Mouse (Mus musculus): ENCODE results near the gene H2al1i. TPM values are rescaled to one million over a fixed set of nuclear protein-coding genes. Genes with fewer than 3 reads are reported as not detected.
"Not testable (repeated sequence)": the region's sequence is repeated elsewhere in the genome, so short reads cannot be mapped to it uniquely, and the experiment has no call there.

The H2al1i gene
- not detected in 2 replicates for polyA plus RNA-seq (2014; fragmentation: Nextera tagmentation; extraction: Ambion mirVana)

DNA sequence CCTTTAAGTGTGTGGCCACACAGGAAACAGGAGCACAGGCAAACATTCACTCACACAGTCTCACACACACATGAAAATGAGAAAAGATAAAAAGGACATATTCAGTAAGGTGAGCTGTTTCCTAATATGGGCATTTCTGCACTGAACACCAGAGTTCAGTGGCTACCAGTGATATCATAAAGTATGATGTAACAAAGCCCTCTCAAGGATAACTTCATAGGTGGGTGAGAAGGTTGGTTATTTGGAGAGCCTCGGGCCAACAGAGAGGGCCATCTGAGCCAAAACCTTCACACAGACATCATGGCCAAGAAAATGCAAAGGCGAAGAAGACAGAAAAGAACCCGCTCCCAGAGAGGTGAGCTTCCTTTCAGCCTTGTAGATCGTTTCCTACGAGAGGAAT, at the start of gene H2al1i:
H2al1i (plus strand) TSS at position 301 of the 400 bp plus-strand sequence.
- H3K27ac ChIP-seq (ENCODE audit: low read depth, low read length); H3K9me3 ChIP-seq (replicated peaks; ENCODE audit: control insufficient read depth, low read length); ATAC-seq; H3K4me1 ChIP-seq (ENCODE audit: control insufficient read depth, insufficient read depth, low read length); H3K4me3 ChIP-seq (ENCODE audit: low read depth, low read length); DNase-seq (ENCODE audit: low spot score); H3K9ac ChIP-seq (ENCODE audit: low read length); H3K36me3 ChIP-seq (ENCODE audit: control insufficient read depth, insufficient read depth, low read length); H3K4me2 ChIP-seq (ENCODE audit: low read length); H3K27me3 ChIP-seq (replicated peaks; ENCODE audit: control insufficient read depth, insufficient read depth, low read length): not testable (repeated sequence)
- WGBS = no CpG with 5 or more reads among the region's 5 CpGs

DNA sequence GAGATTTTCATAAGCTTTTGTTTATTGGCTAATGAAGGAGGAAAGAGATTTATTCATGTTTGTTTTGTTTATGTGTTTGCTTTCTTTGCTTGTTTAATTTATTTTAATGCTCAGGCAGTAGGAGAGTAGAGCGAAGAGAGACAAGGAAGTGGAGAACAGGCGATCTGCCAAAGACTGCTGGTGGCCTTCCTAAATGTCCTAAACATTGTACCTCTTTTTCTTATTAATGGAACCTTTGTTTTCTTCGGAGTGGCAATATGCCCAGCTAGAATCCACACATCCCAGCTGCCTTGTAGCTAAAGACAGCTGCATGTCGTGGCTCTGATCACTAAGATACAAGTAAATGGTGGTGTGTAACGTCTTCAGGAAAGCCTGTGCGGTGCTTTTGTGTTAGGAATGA, 47.4 kb upstream of the H2al1i start:
- WGBS = 76% methylated on average over 6 of the region's 6 CpGs

DNA sequence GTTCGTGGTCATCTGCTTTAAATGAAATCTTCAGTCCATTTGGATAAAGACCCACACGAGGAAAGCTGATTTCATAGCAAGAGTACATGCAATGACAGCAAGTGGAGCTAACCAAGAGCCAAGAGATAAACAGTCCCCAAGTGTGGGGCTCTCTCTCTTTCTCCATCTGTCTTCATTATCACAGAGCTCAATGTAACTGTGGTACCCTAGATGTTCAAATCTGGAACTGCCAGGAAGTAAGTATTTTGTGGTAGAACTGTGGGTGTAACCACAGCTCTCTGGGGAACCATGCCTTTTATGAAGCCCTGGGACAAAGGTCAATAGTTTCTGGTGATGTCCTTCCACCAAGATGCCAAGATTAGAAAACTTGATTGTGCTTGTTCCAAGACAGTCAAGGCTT, 43.7 kb upstream of the H2al1i start:
- no peak overlapping the region for H3K27ac ChIP-seq (ENCODE audit: low read depth, low read length)
- WGBS = 75% methylated on average over 2 of the region's 2 CpGs
- H3K36me3 ChIP-seq (ENCODE audit: control insufficient read depth, insufficient read depth, low read length) = no peaks in the 10 kb centered on the region
- H3K4me1 ChIP-seq (ENCODE audit: control insufficient read depth, insufficient read depth, low read length) = no peaks in the 10 kb centered on the region
- H3K9me3 ChIP-seq (replicated peaks; ENCODE audit: control insufficient read depth, low read length) = no peaks in the 10 kb centered on the region
- H3K9ac ChIP-seq (ENCODE audit: low read length) = no peak overlapping the region
- H3K4me2 ChIP-seq (ENCODE audit: low read length) = no peak overlapping the region
- no peaks in the 10 kb centered on the region for H3K27me3 ChIP-seq (replicated peaks; ENCODE audit: control insufficient read depth, insufficient read depth, low read length)
- H3K4me3 ChIP-seq (ENCODE audit: low read depth, low read length) = no peak overlapping the region
- no peak for ATAC-seq
- DNase-seq (ENCODE audit: low spot score) = no peak

More for the DNA sequence above, 47.4 kb upstream of the H2al1i start:
- Histone ChIP-seq H3K27me3 (replicated peaks; ENCODE audit: control insufficient read depth, insufficient read depth, low read length) (no peaks in the 10 kb centered on the region), H3K4me1 (ENCODE audit: control insufficient read depth, insufficient read depth, low read length) (no peaks in the 10 kb centered on the region), H3K4me3 (ENCODE audit: low read depth, low read length) (no peak overlapping the region), H3K4me2 (ENCODE audit: low read length) (no peak overlapping the region), H3K9me3 (replicated peaks; ENCODE audit: control insufficient read depth, low read length) (no peaks in the 10 kb centered on the region), H3K9ac (ENCODE audit: low read length) (no peak overlapping the region), H3K27ac (ENCODE audit: low read depth, low read length) (no peak overlapping the region), H3K36me3 (ENCODE audit: control insufficient read depth, insufficient read depth, low read length) (no peaks in the 10 kb centered on the region)
- no peak for ATAC-seq
- DNase-seq (ENCODE audit: low spot score) = no peak

DNA sequence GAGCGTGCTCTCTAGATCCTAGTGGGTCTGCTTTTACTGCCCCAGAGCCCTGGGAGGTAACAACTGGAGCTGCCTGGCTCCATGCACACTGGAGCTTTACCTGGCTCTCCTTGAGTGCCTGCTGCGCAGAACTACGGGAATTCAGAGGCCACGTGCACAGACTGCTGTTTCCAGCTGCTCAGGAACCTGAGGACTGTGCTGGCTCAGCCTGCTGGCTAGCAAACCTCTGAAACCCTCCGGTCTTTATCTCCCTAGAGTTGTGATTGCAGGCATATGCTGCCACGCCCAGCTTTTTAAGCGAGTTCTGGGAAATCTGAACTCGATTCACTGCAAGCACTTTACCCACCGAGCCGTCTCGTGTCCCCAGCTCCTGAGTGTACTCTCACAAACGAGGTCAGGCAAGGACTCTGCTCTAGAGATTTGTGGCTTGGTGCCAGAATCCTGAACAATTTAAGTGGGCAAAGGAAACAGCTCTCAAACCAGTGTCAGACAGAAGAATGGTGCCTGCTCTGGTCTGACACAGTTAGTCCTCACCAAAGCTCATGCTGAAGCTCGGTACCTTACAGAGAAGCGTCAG, 36.1 kb upstream of the H2al1i start:
- DNase-seq (ENCODE audit: low spot score) (no peak), ATAC-seq (no peak)
- H3K9ac ChIP-seq (ENCODE audit: low read length) = no peak overlapping the region
- H3K4me2 ChIP-seq (ENCODE audit: low read length) = no peak overlapping the region
- WGBS = 72% methylated on average over 14 of the region's 14 CpGs
- H3K4me1 ChIP-seq (ENCODE audit: control insufficient read depth, insufficient read depth, low read length) = no peaks in the 10 kb centered on the region
- H3K27me3 ChIP-seq (replicated peaks; ENCODE audit: control insufficient read depth, insufficient read depth, low read length) = no peaks in the 10 kb centered on the region
- no peak overlapping the region for H3K27ac ChIP-seq (ENCODE audit: low read depth, low read length)
- no peak overlapping the region for H3K4me3 ChIP-seq (ENCODE audit: low read depth, low read length)
- H3K9me3 ChIP-seq (replicated peaks; ENCODE audit: control insufficient read depth, low read length) = no peaks in the 10 kb centered on the region
- H3K36me3 ChIP-seq (ENCODE audit: control insufficient read depth, insufficient read depth, low read length) = no peaks in the 10 kb centered on the region

DNA sequence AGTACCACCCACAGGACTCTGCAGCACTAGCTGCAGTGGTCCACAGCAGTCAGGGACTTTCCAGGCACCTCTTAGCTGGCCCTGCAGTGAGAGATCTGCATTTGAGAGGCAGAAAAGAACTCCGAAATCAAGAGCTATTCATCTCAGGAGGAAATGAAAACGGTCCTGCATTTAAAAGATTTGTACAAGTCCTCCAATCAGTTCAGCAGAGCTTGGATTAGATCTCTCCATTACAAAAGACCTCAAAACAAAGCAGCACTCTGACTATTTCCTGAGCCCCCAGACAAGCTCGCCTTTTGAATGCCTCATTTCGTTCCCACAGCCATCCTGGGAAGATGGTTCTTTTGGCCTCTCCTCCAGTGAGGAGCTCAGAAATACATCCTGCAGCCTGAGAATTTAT, 35.2 kb upstream of the H2al1i start:
- 45% methylated on average over 4 of the region's 4 CpGs for WGBS
- Histone ChIP-seq H3K27me3 (replicated peaks; ENCODE audit: control insufficient read depth, insufficient read depth, low read length) (no peaks in the 10 kb centered on the region), H3K9ac (ENCODE audit: low read length) (no peak overlapping the region), H3K4me3 (ENCODE audit: low read depth, low read length) (no peak overlapping the region), H3K27ac (ENCODE audit: low read depth, low read length) (no peak overlapping the region), H3K4me1 (ENCODE audit: control insufficient read depth, insufficient read depth, low read length) (no peaks in the 10 kb centered on the region), H3K36me3 (ENCODE audit: control insufficient read depth, insufficient read depth, low read length) (no peaks in the 10 kb centered on the region), H3K4me2 (ENCODE audit: low read length) (no peak overlapping the region), H3K9me3 (replicated peaks; ENCODE audit: control insufficient read depth, low read length) (no peaks in the 10 kb centered on the region)
- no peak for ATAC-seq
- DNase-seq (ENCODE audit: low spot score) = no peak

DNA sequence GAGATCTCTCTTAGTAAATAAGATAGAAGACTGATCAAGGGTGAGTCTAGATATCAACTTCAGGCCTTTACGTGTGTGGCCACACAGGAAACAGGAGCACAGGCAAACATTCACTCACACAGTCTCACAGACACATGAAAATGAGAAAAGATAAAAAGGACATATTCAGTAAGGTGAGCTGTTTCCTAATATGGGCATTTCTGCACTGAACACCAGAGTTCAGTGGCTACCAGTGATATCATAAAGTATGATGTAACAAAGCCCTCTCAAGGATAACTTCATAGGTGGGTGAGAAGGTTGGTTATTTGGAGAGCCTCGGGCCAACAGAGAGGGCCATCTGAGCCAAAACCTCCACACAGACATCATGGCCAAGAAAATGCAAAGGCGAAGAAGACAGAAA, 25.5 kb upstream of the H2al1i start, which contains the start of gene H2al1a:
H2al1a (plus strand) TSS at position 301 of the 400 bp plus-strand sequence.
- no CpG with 5 or more reads among the region's 3 CpGs for WGBS

DNA sequence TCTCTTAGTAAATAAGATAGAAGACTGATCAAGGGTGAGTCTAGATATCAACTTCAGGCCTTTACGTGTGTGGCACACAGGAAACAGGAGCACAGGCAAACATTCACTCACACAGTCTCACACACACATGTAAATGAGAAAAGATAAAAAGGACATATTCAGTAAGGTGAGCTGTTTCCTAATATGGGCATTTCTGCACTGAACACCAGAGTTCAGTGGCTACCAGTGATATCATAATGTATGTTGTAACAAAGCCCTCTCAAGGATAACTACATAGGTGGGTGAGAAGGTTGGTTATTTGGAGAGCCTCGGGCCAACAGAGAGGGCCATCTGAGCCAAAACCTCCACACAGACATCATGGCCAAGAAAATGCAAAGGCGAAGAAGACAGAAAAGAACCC, 22.3 kb upstream of the H2al1i start, which contains the start of gene H2al1b:
H2al1b (plus strand) TSS at position 301 of the 400 bp plus-strand sequence.
- H3K36me3 ChIP-seq (ENCODE audit: control insufficient read depth, insufficient read depth, low read length); H3K4me3 ChIP-seq (ENCODE audit: low read depth, low read length); H3K4me1 ChIP-seq (ENCODE audit: control insufficient read depth, insufficient read depth, low read length); ATAC-seq; H3K9ac ChIP-seq (ENCODE audit: low read length); H3K27me3 ChIP-seq (replicated peaks; ENCODE audit: control insufficient read depth, insufficient read depth, low read length); H3K9me3 ChIP-seq (replicated peaks; ENCODE audit: control insufficient read depth, low read length); H3K27ac ChIP-seq (ENCODE audit: low read depth, low read length); DNase-seq (ENCODE audit: low spot score); H3K4me2 ChIP-seq (ENCODE audit: low read length): not testable (repeated sequence)
- WGBS = 85% methylated on average over 1 of the region's 3 CpGs

More for the DNA sequence above, 25.5 kb upstream of the H2al1i start, which contains the start of gene H2al1a:
- not testable (repeated sequence) for H3K27me3 ChIP-seq (replicated peaks; ENCODE audit: control insufficient read depth, insufficient read depth, low read length); H3K27ac ChIP-seq (ENCODE audit: low read depth, low read length); H3K4me3 ChIP-seq (ENCODE audit: low read depth, low read length); H3K4me2 ChIP-seq (ENCODE audit: low read length); H3K36me3 ChIP-seq (ENCODE audit: control insufficient read depth, insufficient read depth, low read length); H3K9ac ChIP-seq (ENCODE audit: low read length); DNase-seq (ENCODE audit: low spot score); H3K9me3 ChIP-seq (replicated peaks; ENCODE audit: control insufficient read depth, low read length); ATAC-seq; H3K4me1 ChIP-seq (ENCODE audit: control insufficient read depth, insufficient read depth, low read length)

DNA sequence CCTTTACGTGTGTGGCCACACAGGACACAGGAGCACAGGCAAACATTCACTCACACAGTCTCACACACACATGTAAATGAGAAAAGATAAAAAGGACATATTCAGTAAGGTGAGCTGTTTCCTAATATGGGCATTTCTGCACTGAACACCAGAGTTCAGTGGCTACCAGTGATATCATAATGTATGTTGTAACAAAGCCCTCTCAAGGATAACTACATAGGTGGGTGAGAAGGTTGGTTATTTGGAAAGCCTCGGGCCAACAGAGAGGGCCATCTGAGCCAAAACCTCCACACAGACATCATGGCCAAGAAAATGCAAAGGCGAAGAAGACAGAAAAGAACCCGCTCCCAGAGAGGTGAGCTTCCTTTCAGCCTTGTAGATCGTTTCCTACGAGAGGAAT, 19.1 kb upstream of the H2al1i start, which contains the start of gene H2al1c:
H2al1c (plus strand) TSS at position 301 of the 400 bp plus-strand sequence.
- H3K36me3 ChIP-seq (ENCODE audit: control insufficient read depth, insufficient read depth, low read length); ATAC-seq; H3K4me2 ChIP-seq (ENCODE audit: low read length); H3K4me3 ChIP-seq (ENCODE audit: low read depth, low read length); H3K9ac ChIP-seq (ENCODE audit: low read length); H3K27me3 ChIP-seq (replicated peaks; ENCODE audit: control insufficient read depth, insufficient read depth, low read length); H3K9me3 ChIP-seq (replicated peaks; ENCODE audit: control insufficient read depth, low read length); H3K4me1 ChIP-seq (ENCODE audit: control insufficient read depth, insufficient read depth, low read length); H3K27ac ChIP-seq (ENCODE audit: low read depth, low read length); DNase-seq (ENCODE audit: low spot score): not testable (repeated sequence)
- 75% methylated on average over 1 of the region's 6 CpGs for WGBS

DNA sequence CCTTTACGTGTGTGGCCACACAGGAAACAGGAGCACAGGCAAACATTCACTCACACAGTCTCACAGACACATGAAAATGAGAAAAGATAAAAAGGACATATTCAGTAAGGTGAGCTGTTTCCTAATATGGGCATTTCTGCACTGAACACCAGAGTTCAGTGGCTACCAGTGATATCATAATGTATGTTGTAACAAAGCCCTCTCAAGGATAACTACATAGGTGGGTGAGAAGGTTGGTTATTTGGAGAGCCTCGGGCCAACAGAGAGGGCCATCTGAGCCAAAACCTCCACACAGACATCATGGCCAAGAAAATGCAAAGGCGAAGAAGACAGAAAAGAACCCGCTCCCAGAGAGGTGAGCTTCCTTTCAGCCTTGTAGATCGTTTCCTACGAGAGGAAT, 15.9 kb upstream of the H2al1i start, which contains the start of gene H2al1d:
H2al1d (plus strand) TSS at position 301 of the 400 bp plus-strand sequence.
- not testable (repeated sequence) for H3K36me3 ChIP-seq (ENCODE audit: control insufficient read depth, insufficient read depth, low read length); DNase-seq (ENCODE audit: low spot score); H3K4me2 ChIP-seq (ENCODE audit: low read length); ATAC-seq; H3K4me1 ChIP-seq (ENCODE audit: control insufficient read depth, insufficient read depth, low read length); H3K27ac ChIP-seq (ENCODE audit: low read depth, low read length); H3K9ac ChIP-seq (ENCODE audit: low read length); H3K27me3 ChIP-seq (replicated peaks; ENCODE audit: control insufficient read depth, insufficient read depth, low read length); H3K9me3 ChIP-seq (replicated peaks; ENCODE audit: control insufficient read depth, low read length); H3K4me3 ChIP-seq (ENCODE audit: low read depth, low read length)
- whole genome bisulfite sequencing = no CpG with 5 or more reads among the region's 6 CpGs

Measured in forebrain, embryonic 14.5 days (tissue).